Mouse (Mus musculus) cerebellum, adult 8-10 months (tissue): ENCODE data around the gene Wfs1.
A peak's percentile ranks its signal among the peaks of the same experiment; 100 is the strongest.
"Not testable (repeated sequence)": the region's sequence is repeated elsewhere in the genome, so short reads cannot be mapped to it uniquely, and the experiment has no call there.

Source experiments
- DNase-seq: peaks from one replicate; pipeline ENCODE4 v3.0.0; 2022

Wfs1 gene

GRCm38 (mm10) chr5:36986617-36987016 lies 2.4 kb downstream of the Wfs1 start:
- DNase-seq: no peak

GRCm38 (mm10) chr5:36982271-36982670 lies 6.7 kb downstream of the Wfs1 start:
- no peak for DNase-seq

- DNase-seq: no peak
These were observed 9.4 kb downstream of the Wfs1 start for GRCm38 (mm10) chr5:36979631-36980030.

GRCm38 (mm10) chr5:36979001-36979400 lies 10.0 kb downstream of the Wfs1 start:
- DNase-seq: no peak

- no peak for DNase-seq
These were observed 11.2 kb downstream of the Wfs1 start for GRCm38 (mm10) chr5:36977809-36978208.

- DNase-seq: no peak
These were observed 13.7 kb downstream of the Wfs1 start for GRCm38 (mm10) chr5:36975336-36975735.

- DNase-seq: peak; percentile 50
These were observed 17.4 kb downstream of the Wfs1 start for GRCm38 (mm10) chr5:36971587-36971986.

GRCm38 (mm10) chr5:36960501-36960900 lies 28.5 kb downstream of the Wfs1 start:
- DNase-seq: no peak

- peak; percentile 51 for DNase-seq
These were observed 30.2 kb downstream of the Wfs1 start for GRCm38 (mm10) chr5:36958837-36959236.

- DNase-seq: peak; percentile 54
These were observed 33.6 kb downstream of the Wfs1 start for GRCm38 (mm10) chr5:36955366-36955765.

- DNase-seq: no peak
These were observed 36.7 kb downstream of the Wfs1 start for GRCm38 (mm10) chr5:36952311-36952710.

GRCm38 (mm10) chr5:36950871-36951270 lies 38.1 kb downstream of the Wfs1 start:
- no peak for DNase-seq

GRCm38 (mm10) chr5:36948831-36949230 lies 40.2 kb downstream of the Wfs1 start:
- peak; percentile 76 for DNase-seq

GRCm38 (mm10) chr5:36946445-36946844 lies 42.6 kb downstream of the Wfs1 start:
- peak; percentile 65 for DNase-seq

GRCm38 (mm10) chr5:36945713-36946112 lies 43.3 kb downstream of the Wfs1 start:
- DNase-seq: no peak

GRCm38 (mm10) chr5:36945102-36945701 lies 43.8 kb downstream of the Wfs1 start:
- DNase-seq: no peak

- no peak for DNase-seq
These were observed 44.5 kb downstream of the Wfs1 start for GRCm38 (mm10) chr5:36944552-36944951.

- DNase-seq: no peak
These were observed 46.6 kb downstream of the Wfs1 start for GRCm38 (mm10) chr5:36942446-36942845.

GRCm38 (mm10) chr5:36938991-36939390 lies 50.0 kb downstream of the Wfs1 start:
- not testable (repeated sequence) for DNase-seq

GRCm38 (mm10) chr5:36938021-36938420 lies 51.0 kb downstream of the Wfs1 start:
- DNase-seq: no peak

- DNase-seq: peak; percentile 63
These were observed 52.5 kb downstream of the Wfs1 start for GRCm38 (mm10) chr5:36936548-36936947.

- DNase-seq: no peak
These were observed 53.2 kb downstream of the Wfs1 start for GRCm38 (mm10) chr5:36935486-36936473.

GRCm38 (mm10) chr5:36933383-36933782 lies 55.6 kb downstream of the Wfs1 start:
- DNase-seq: no peak

GRCm38 (mm10) chr5:36929376-36929775 lies 59.6 kb downstream of the Wfs1 start:
- no peak for DNase-seq
